Mouse (Mus musculus) limb, embryonic 10.5 days (tissue): ENCODE measurements around the gene Mxd4. TPM values are rescaled to one million over a fixed set of nuclear protein-coding genes. Genes with fewer than 3 reads are reported as not detected.

Source experiments
- DNase-seq: peaks from one replicate; pipeline ENCODE4 v3.0.0-alpha.2; 2017; ENCODE audit warnings: low spot score
- H3K27ac ChIP-seq: fragments of 300-500 bp; sonication (generic); 2 replicates; pipeline ENCODE4 v1.5.1; 2016; ENCODE audit warnings: mild to moderate bottlenecking
- H3K27me3 ChIP-seq: fragments of 300-500 bp; sonication (generic); 2 replicates; pipeline ENCODE4 v1.6.1; 2016; ENCODE audit warnings: low read depth, mild to moderate bottlenecking; ENCODE audit not compliant: poor library complexity, severe bottlenecking
- H3K36me3 ChIP-seq: fragments of 300-500 bp; sonication (generic); 2 replicates; pipeline ENCODE4 v1.6.1; 2016; ENCODE audit warnings: mild to moderate bottlenecking, moderate library complexity
- H3K4me1 ChIP-seq: fragments of 300-500 bp; sonication (generic); 2 replicates; pipeline ENCODE4 v1.6.1; 2016
- H3K4me3 ChIP-seq: fragments of 300-500 bp; sonication (generic); 2 replicates; pipeline ENCODE4 v1.5.1; 2016; ENCODE audit warnings: mild to moderate bottlenecking, moderate library complexity
- H3K9me3 ChIP-seq: fragments of 300-500 bp; sonication (generic); replicated peaks from 2 replicates; pipeline ENCODE4 v1.6.1; 2016; ENCODE audit warnings: mild to moderate bottlenecking
- WGBS: fragments of 180-500 bp; shearing (Covaris S2); methylation state at CpG from one replicate; pipeline ENCODE4 v1.1.7; 2016; 5-methylcytosine and 5-hydroxymethylcytosine counted together
- polyA plus RNA-seq: library from polyadenylated mRNA; unstranded; fragments of >200 nt; fragmentation: Nextera tagmentation; extraction: Ambion mirVana; gene quantifications from 2 replicates; pipeline ENCODE4 v1.2.1, GENCODE M21; 2016

The Mxd4 gene
- polyA plus RNA-seq, 1 experiment from 2014 or later = 25.3 TPM

DNA sequence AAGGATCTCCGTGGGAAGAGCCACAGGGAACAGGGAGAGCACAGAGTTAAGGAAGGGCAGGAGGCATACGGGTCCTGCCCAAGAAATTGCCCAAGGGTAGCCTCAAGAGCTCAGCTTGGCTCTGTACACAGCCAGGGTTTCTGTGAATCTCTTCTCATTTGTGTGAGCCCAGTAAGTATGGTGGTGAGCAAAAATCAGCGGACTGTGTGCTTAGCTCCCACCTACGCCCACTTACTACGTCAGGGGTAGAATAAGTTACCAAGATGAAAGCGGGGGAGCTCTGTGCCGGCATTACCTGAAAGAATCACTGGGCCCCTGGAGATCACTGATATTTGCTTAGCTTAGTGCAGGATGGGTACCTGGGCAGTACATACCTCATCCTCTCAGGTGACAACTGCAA is 28.5 kb upstream of the Mxd4 start:
- Histone ChIP-seq H3K4me1 (no peaks in the 10 kb centered on the region), H3K9me3 (no peaks in the 10 kb centered on the region), H3K27me3 (no peaks in the 10 kb centered on the region), H3K4me3 (no peak overlapping the region), H3K36me3 (no peaks in the 10 kb centered on the region), H3K27ac (no peak overlapping the region)
- 89% methylated on average over 7 of the region's 7 CpGs for WGBS
- DNase-seq = no peak

DNA sequence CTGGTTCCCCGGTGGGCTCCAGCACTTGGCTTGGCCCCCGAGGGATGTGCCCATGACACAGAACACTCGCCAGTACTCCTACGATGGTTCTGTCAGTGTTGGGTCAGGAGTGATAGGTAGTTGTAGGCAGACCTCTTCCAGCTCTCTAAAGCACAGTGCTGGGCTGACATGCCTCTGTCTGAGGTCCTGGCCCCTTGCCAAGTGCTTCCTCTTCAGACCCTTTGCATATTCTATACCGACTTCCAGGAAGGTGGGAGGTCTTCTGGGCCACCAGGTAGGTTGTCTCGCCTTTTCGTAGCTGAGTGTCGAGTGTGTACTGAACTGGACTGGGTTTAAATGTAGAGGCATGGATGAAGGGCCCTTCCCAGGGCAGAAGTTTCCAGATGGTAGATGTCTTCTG is 26.1 kb upstream of the Mxd4 start:
- Histone ChIP-seq H3K9me3 (no peaks in the 10 kb centered on the region), H3K4me1 (no peaks in the 10 kb centered on the region), H3K36me3 (no peaks in the 10 kb centered on the region), H3K27ac (no peak overlapping the region), H3K27me3 (no peaks in the 10 kb centered on the region), H3K4me3 (no peak overlapping the region)
- no peak for DNase-seq
- WGBS = 83% methylated on average over 8 of the region's 8 CpGs

DNA sequence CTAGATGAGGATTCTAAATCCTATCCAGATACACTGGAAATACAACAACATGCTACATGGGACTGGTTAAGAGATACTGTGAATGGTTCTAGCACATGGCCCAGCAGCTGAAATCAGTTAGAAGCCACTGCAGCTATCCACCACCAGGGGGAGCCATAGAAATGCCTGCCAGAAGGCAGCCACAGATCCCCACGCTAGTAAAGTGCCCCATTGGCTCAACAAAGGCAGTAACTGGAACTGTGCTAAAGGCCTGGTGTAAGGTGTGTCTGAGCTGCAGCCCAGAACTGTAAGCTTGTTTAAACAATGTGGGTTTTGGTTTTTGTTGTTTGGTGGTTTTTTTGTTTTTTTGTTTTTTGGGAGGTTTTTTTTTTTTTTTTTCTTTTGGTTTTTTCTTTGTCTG is 22.8 kb upstream of the Mxd4 start:
- peaks cover 3% of the 10 kb centered on the region; the same call in 1 of the 2 replicates for H3K4me1 ChIP-seq
- no peaks in the 10 kb centered on the region for H3K9me3 ChIP-seq
- no peaks in the 10 kb centered on the region for H3K27me3 ChIP-seq
- H3K27ac ChIP-seq = no peak overlapping the region; the same call in 1 of the 2 replicates
- H3K36me3 ChIP-seq = no peaks in the 10 kb centered on the region
- peak; percentile 87 for DNase-seq
- WGBS = 0% methylated on average over 1 of the region's 1 CpGs
- no peak overlapping the region for H3K4me3 ChIP-seq

DNA sequence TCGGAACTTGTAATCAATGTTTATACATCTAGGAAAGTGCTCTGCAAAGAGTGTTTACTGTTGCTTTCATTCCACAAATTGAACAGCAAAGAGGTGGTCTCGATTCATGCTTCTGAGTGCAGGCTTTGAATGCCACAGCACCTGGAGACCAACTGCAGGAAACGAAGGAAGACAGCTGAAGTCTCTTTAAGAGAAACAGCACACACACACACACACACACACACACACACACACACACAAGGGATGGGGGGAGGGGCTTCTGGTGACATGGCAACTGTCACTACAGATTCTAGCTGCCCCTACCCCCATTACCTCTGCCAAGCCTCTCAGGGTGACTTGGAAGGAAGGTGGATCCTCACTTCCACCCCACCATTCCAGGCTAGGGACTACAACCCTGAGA is 20.0 kb upstream of the Mxd4 start:
- H3K27me3 ChIP-seq = no peaks in the 10 kb centered on the region
- no peak for DNase-seq
- H3K4me3 ChIP-seq = no peak overlapping the region
- H3K4me1 ChIP-seq = peaks cover 3% of the 10 kb centered on the region; the same call in 1 of the 2 replicates
- no peaks in the 10 kb centered on the region for H3K9me3 ChIP-seq
- H3K27ac ChIP-seq = no peak overlapping the region
- H3K36me3 ChIP-seq = no peaks in the 10 kb centered on the region
- WGBS = 62% methylated on average over 3 of the region's 3 CpGs

DNA sequence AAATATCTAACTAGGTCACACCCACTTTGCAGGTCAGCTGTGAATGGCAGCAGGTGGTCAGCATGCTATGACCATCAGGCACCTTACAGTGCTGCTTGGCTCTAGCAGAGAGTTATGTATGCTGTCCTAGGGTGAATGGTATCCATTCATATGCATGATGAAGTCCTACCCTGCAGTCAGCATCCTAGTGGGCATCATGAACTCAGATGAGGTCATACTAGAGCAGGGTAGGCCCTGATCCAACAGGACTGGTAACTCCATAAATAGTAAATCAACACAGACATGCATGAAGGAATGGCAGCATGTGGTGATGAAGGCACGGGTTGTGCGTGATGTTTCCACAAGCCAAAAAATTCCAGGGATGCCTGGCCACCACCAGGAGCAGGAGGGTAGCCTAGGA is 18.3 kb upstream of the Mxd4 start:
- Histone ChIP-seq H3K27ac (no peak overlapping the region), H3K4me3 (no peak overlapping the region), H3K36me3 (no peaks in the 10 kb centered on the region), H3K4me1 (peaks cover 3% of the 10 kb centered on the region; the same call in 1 of the 2 replicates), H3K27me3 (no peaks in the 10 kb centered on the region), H3K9me3 (no peaks in the 10 kb centered on the region)
- DNase-seq = no peak
- WGBS = 90% methylated on average over 2 of the region's 2 CpGs

DNA sequence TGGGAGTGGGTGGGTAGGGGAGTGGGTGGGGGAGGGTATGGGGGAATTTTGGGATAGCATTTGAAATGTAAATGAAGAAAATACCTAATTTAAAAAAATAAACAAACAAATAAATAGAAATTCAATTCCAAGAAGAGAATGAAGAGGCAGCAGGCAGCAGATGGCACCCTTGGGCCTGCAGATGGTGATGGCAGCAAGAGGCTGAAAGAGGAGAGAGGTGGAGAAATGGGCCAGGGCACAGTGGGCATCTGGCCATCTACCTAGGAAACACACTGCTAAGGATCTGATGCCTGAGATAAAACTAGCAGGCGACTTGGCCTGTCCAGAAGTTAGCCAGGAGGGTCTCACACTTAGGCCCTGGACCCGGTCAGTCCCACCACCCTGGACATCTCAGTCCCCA is 17.4 kb upstream of the Mxd4 start:
- 85% methylated on average over 2 of the region's 2 CpGs for WGBS
- peaks cover 3% of the 10 kb centered on the region; the same call in 1 of the 2 replicates for H3K4me1 ChIP-seq
- H3K36me3 ChIP-seq = no peaks in the 10 kb centered on the region
- no peaks in the 10 kb centered on the region for H3K27me3 ChIP-seq
- DNase-seq = no peak
- no peak overlapping the region for H3K27ac ChIP-seq
- no peaks in the 10 kb centered on the region for H3K9me3 ChIP-seq
- H3K4me3 ChIP-seq = no peak overlapping the region

DNA sequence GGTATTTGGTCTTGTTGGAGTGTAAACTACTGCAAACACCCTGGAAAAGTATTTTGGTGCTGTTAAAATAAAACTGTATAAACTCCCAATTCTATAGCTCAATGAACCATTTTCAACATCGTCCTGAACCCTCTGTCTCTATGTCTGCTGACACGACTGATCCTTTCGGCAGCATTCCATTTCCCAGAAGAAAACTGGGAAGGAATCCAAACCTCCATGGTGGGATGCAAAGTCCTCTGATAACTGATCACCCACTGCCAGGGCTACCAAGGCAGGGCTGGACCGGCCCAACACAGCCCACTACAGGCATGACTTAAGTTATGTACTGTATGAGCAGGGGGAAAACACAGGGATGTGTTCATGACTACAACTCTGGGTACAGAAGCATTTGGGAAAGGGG is 14.5 kb upstream of the Mxd4 start:
- Histone ChIP-seq H3K27me3 (no peaks in the 10 kb centered on the region), H3K4me3 (no peak overlapping the region), H3K36me3 (no peaks in the 10 kb centered on the region), H3K4me1 (no peaks in the 10 kb centered on the region), H3K27ac (no peak overlapping the region), H3K9me3 (no peaks in the 10 kb centered on the region)
- no peak for DNase-seq
- 95% methylated on average over 4 of the region's 4 CpGs for WGBS

- no peak for DNase-seq
- H3K4me3 ChIP-seq = no peak overlapping the region
- H3K36me3 ChIP-seq = no peaks in the 10 kb centered on the region
- H3K27ac ChIP-seq = no peak overlapping the region
- no peaks in the 10 kb centered on the region for H3K4me1 ChIP-seq
- 78% methylated on average over 2 of the region's 2 CpGs for WGBS
- H3K27me3 ChIP-seq = no peaks in the 10 kb centered on the region
- H3K9me3 ChIP-seq = no peaks in the 10 kb centered on the region
These were observed 13.9 kb upstream of the Mxd4 start for GRCm38 (mm10) chr5:34201396-34201795.

DNA sequence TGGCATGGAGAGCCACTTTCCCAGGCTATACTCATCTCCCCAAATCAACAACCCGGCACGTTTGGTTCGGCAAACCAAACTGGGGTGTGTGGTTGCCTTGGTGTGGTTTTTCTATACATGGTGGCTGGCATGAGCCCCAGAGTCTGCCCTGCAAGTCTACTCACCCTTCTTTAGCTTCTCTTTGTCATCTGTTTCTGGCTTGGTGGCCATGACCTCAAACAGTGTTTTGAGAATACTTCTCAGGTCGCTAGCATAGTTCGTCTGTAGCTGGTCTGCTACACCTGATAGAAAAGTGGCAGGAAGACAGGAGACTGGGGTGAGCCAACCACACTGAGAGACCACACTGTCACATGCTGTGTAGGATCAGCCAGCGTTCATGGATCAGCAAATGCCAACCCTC is 11.1 kb upstream of the Mxd4 start:
- Histone ChIP-seq H3K4me3 (no peak overlapping the region), H3K27ac (no peak overlapping the region), H3K27me3 (no peaks in the 10 kb centered on the region), H3K9me3 (no peaks in the 10 kb centered on the region), H3K4me1 (no peaks in the 10 kb centered on the region), H3K36me3 (no peaks in the 10 kb centered on the region)
- DNase-seq = no peak
- WGBS = 89% methylated on average over 6 of the region's 6 CpGs

DNA sequence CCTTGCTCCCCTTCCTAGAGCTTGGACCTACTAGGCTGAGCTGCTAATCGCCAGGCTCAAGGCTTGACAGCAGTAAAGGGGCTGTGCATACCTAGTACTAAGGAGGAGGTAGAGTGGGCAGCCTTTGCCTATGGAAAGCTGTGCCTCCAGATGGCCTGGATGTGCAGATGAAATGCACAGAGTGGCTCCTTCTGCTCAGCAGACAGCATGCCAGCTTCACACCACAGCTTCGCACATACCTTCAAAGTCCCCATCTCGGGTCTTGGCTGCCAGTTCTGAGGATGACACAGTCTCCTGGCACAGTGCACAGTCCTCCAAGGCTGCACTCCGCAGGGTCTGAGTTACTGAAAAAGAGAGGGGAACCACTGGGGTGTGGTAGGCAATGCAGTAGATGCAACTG is 9.7 kb upstream of the Mxd4 start:
- no peaks in the 10 kb centered on the region for H3K9me3 ChIP-seq
- H3K4me3 ChIP-seq = no peak overlapping the region
- H3K36me3 ChIP-seq = no peaks in the 10 kb centered on the region
- no peak for DNase-seq
- no peak overlapping the region for H3K27ac ChIP-seq
- 79% methylated on average over 4 of the region's 4 CpGs for WGBS
- H3K27me3 ChIP-seq = no peaks in the 10 kb centered on the region
- no peaks in the 10 kb centered on the region for H3K4me1 ChIP-seq

- WGBS = 81% methylated on average over 7 of the region's 7 CpGs
- Histone ChIP-seq H3K4me1 (no peaks in the 10 kb centered on the region), H3K36me3 (no peaks in the 10 kb centered on the region), H3K9me3 (no peaks in the 10 kb centered on the region), H3K27me3 (no peaks in the 10 kb centered on the region), H3K4me3 (no peak overlapping the region), H3K27ac (no peak overlapping the region)
- no peak for DNase-seq
These were observed 8.9 kb upstream of the Mxd4 start for GRCm38 (mm10) chr5:34196423-34196822.

DNA sequence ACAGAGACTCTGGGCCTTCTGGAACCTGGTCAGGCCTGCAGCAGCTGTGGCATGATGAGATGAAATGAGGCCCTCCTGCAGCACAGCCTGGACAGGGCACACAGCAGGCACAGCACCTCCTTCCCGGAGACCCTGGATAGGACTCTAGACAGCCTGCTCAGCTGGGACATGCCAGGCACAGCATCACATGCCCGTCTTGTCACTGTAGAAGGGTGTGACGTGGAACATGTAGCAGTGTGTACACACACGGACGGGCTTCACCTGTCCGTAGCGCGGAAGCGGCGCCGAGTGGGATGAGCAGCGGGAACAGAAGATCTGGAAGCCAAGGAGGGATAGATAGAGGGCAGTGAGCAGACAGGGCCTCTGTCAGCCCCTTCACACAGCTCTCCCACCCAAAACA is 8.3 kb upstream of the Mxd4 start:
- H3K27me3 ChIP-seq = no peaks in the 10 kb centered on the region
- no peaks in the 10 kb centered on the region for H3K9me3 ChIP-seq
- H3K4me1 ChIP-seq = no peaks in the 10 kb centered on the region
- no peak overlapping the region for H3K27ac ChIP-seq
- DNase-seq = no peak
- H3K4me3 ChIP-seq = no peak overlapping the region
- 95% methylated on average over 12 of the region's 12 CpGs for WGBS
- H3K36me3 ChIP-seq = no peaks in the 10 kb centered on the region

DNA sequence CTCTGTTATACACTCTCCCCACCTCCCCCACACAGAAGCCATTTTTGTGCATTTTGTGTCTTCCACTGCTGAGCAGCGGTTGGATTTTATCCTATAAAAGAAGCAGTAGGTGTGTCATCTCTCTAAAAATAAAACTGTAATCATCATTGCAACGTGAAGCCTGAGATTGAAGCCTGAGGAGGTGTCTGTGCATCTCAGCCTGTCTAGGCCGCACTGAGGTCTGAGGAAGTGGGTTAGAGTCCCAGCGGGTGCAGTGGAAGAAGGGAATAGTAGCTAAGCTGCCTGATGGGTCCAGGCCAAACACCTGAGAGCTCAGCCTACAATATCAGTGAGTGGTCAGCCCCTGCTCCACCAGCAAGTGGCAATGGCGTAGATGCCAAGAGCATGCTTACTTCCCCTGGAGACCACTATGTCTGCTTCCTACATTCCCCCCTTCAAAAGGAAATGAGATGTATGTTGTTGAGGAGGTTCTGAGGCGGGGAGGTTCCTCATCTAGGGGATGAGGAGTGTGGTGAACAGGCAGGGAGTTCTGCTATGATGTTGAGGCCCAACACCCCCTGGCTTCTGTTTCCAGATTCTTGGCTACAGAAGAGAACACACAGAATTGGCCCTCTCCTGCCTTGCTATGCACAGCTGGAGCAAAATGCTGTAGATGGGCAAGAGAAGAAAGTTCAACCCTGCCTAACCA is 7.6 kb upstream of the Mxd4 start:
- no peak for DNase-seq
- Histone ChIP-seq H3K27ac (no peak overlapping the region), H3K27me3 (no peaks in the 10 kb centered on the region), H3K36me3 (no peaks in the 10 kb centered on the region), H3K4me3 (no peak overlapping the region), H3K4me1 (no peaks in the 10 kb centered on the region), H3K9me3 (no peaks in the 10 kb centered on the region)
- 85% methylated on average over 6 of the region's 6 CpGs for WGBS

DNA sequence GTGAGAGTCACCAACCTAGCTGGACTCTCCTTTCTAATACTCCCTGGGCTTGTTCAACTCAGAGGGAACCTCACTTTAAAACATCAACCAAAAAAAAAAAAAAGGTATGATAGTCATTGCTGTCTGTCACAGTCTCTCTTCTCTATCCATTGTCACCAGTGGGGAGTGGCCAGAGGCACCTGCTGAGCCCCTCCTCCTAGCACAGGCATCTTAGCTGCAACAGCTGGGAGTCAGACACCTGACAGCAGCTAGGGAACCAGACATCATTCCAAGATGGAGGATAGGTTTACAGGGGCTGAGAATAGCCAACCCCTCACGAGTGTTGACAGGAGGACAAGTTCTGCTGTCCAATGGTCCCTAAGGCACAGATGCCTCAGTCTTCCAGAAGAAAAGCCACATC is 6.9 kb upstream of the Mxd4 start:
- WGBS = 83% methylated on average over 1 of the region's 1 CpGs
- no peak for DNase-seq
- Histone ChIP-seq H3K27me3 (no peaks in the 10 kb centered on the region), H3K4me1 (peaks cover 3% of the 10 kb centered on the region; the same call in 1 of the 2 replicates), H3K36me3 (no peaks in the 10 kb centered on the region), H3K4me3 (no peak overlapping the region), H3K27ac (no peak overlapping the region), H3K9me3 (no peaks in the 10 kb centered on the region)
